In the genomic region with DNA sequence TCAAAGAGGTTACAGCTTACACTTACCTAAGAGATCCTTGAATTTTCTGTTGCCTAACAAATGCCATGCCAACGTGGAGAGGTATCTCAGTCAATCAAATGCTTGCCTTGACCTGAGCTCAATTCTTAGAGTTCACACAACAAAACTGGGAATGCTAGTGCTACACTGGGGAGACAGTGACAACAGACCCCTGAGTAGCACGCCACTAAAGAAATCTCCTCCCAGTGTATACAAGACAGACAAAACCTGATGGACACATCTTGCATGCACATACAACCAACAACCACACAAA, we compare ENCODE assay signal across 25 mouse cellular contexts.
"Had no signal": no experiment of that assay in that cellular context is flagged by ENCODE, and none has a peak within 500 bp of the region (broad histone marks: within the 10 kb centered on the region; RNA-seq: fewer than 3 reads in every experiment).

No protein-coding gene starts in this region.

- H3K9ac ChIP-seq: embryonic facial prominence, embryonic 12.5 days; embryonic facial prominence, embryonic 13.5 days; embryonic facial prominence, embryonic 15.5 days; forebrain, embryonic 12.5 days; forebrain, embryonic 13.5 days; forebrain, embryonic 15.5 days; forebrain, postnatal 0 days had no signal

- H3K27ac ChIP-seq: embryonic facial prominence, embryonic 10.5 days; embryonic facial prominence, embryonic 12.5 days; embryonic facial prominence, embryonic 13.5 days; embryonic facial prominence, embryonic 15.5 days; forebrain, embryonic 10.5 days; forebrain, embryonic 12.5 days; forebrain, embryonic 13.5 days; forebrain, embryonic 15.5 days; gastrocnemius, adult 2 months; heart, adult 2 months had no signal

- H3K4me3 ChIP-seq: embryonic facial prominence, embryonic 10.5 days; embryonic facial prominence, embryonic 12.5 days; embryonic facial prominence, embryonic 13.5 days; embryonic facial prominence, embryonic 15.5 days; erythroblast, embryonic 14.5 days; forebrain, embryonic 10.5 days; forebrain, embryonic 12.5 days; forebrain, embryonic 13.5 days; forebrain, embryonic 15.5 days; gastrocnemius, adult 2 months; heart, adult 2 months had no signal

- DNase-seq: cerebellum, adult 9-10 months; cerebellum, adult 9-11 months; cerebellum, postnatal 10 days; cerebellum, postnatal 14 days; cerebellum, postnatal 25 days; cerebellum, postnatal 36 days; embryo, embryonic 11 days; forebrain, postnatal 0 days; gastrocnemius, adult 2 months; gastrocnemius, postnatal 10 days; gastrocnemius, postnatal 14 days; gastrocnemius, postnatal 25 days; gastrocnemius, postnatal 36 days; heart, adult 11 months; heart, adult 18-20 months; heart, adult 2 months had no signal

- H3K4me1 ChIP-seq: embryonic facial prominence, embryonic 10.5 days; embryonic facial prominence, embryonic 12.5 days; embryonic facial prominence, embryonic 13.5 days; embryonic facial prominence, embryonic 15.5 days; forebrain, embryonic 10.5 days; forebrain, embryonic 12.5 days; forebrain, embryonic 13.5 days; forebrain, embryonic 15.5 days had no signal

- H3K9me3 ChIP-seq: embryonic facial prominence, embryonic 10.5 days; embryonic facial prominence, embryonic 12.5 days; embryonic facial prominence, embryonic 13.5 days; embryonic facial prominence, embryonic 15.5 days; forebrain, embryonic 10.5 days; forebrain, embryonic 12.5 days; forebrain, embryonic 13.5 days; forebrain, embryonic 15.5 days had no signal

- H3K36me3 ChIP-seq: embryonic facial prominence, embryonic 10.5 days; embryonic facial prominence, embryonic 12.5 days; embryonic facial prominence, embryonic 13.5 days; embryonic facial prominence, embryonic 15.5 days; forebrain, embryonic 10.5 days; forebrain, embryonic 12.5 days; forebrain, embryonic 15.5 days had no signal

- H3K4me2 ChIP-seq: embryonic facial prominence, embryonic 12.5 days; embryonic facial prominence, embryonic 13.5 days; embryonic facial prominence, embryonic 15.5 days; forebrain, embryonic 12.5 days; forebrain, embryonic 13.5 days; forebrain, embryonic 15.5 days had no signal

- H3K27me3 ChIP-seq: embryonic facial prominence, embryonic 12.5 days; embryonic facial prominence, embryonic 13.5 days; embryonic facial prominence, embryonic 15.5 days; forebrain, embryonic 12.5 days; forebrain, embryonic 13.5 days; forebrain, embryonic 15.5 days had no signal
